ENCODE assay signal across 9 mouse cellular contexts in the genomic region with DNA sequence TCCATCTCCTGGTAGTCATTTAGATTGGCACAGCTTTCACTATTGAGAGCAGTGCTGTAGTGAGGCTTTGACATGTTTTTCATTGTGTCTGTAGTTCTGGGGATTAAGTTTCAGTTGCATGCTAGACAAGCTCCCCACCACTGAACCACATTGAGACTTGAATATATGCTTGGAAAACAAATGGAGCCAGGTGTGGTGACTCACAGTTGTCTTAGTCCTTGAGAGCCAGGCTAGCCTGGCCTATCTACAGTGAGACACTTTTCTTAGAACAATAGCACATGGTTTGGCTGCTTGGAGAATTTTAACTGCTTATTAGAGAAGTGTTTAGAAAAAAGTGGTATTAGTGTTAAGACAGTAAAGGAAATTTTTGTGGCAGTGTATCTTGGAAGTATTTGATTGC. TPM values are rescaled to one million over a fixed set of nuclear protein-coding genes. Genes with fewer than 3 reads are reported as not detected.
DNase-seq lines count a peak whose midpoint lies in the region; ATAC-seq and TF ChIP-seq lines count a peak whose summit lies in the region.
"Had no signal": no experiment of that assay in that cellular context is flagged by ENCODE, and none has a peak within 500 bp of the region (broad histone marks: within the 10 kb centered on the region; RNA-seq: fewer than 3 reads in every experiment).

No protein-coding gene starts in this region.

- peak overlapping the region; percentile 80 for H3K4me2 ChIP-seq in forebrain, embryonic 12.5 days
- peak overlapping the region; percentile 99 for H3K4me2 ChIP-seq in liver, embryonic 11.5 days

- peaks cover 65% of the 10 kb centered on the region for H3K79me3 ChIP-seq in C2C12 (ENCODE audit: low read depth)

- H3K9ac ChIP-seq in forebrain, embryonic 12.5 days, result peak overlapping the region; percentile 97
- peak overlapping the region; percentile 99 for H3K9ac ChIP-seq in liver, embryonic 11.5 days (ENCODE audit: low read depth, low read length)

- no peak for TF ChIP-seq CTCF in gastrocnemius, adult 2 months (IDR thresholded peaks at IDR 0.05)
- TF ChIP-seq CTCF in C2C12 (IDR thresholded peaks at IDR 0.05; ENCODE audit: control insufficient read depth, insufficient read depth, insufficient read length), result no peak

- H3K27ac ChIP-seq in gastrocnemius, adult 2 months, result peak overlapping the region; percentile 99
- H3K27ac ChIP-seq in forebrain, embryonic 12.5 days, result no peak overlapping the region
- peak overlapping the region; percentile 99; the same call in 1 of the 2 replicates for H3K27ac ChIP-seq in liver, embryonic 11.5 days (ENCODE audit: low read depth, low read length)

- H3K36me3 ChIP-seq in C2C12 (ENCODE audit: control insufficient read depth, insufficient read depth), result peaks cover 62% of the 10 kb centered on the region
- H3K36me3 ChIP-seq in forebrain, embryonic 12.5 days (replicated peaks), result peaks cover 33% of the 10 kb centered on the region
- H3K36me3 ChIP-seq in liver, embryonic 11.5 days (ENCODE audit: control insufficient read depth, insufficient read depth, low read length), result peaks cover 23% of the 10 kb centered on the region

- H3K27me3 ChIP-seq in C2C12 (ENCODE audit: control insufficient read depth, insufficient read depth, insufficient read length), result no peaks in the 10 kb centered on the region
- no peaks in the 10 kb centered on the region for H3K27me3 ChIP-seq in forebrain, embryonic 12.5 days
- no peaks in the 10 kb centered on the region for H3K27me3 ChIP-seq in liver, embryonic 11.5 days (replicated peaks; ENCODE audit: control insufficient read depth, insufficient read depth, low read length)

- no peak for ATAC-seq in forebrain, embryonic 12.5 days (ENCODE audit: low FRiP score)
- ATAC-seq in liver, embryonic 11.5 days (replicated peaks; ENCODE audit: low FRiP score), result no peak

- H3ac ChIP-seq in C2C12 (ENCODE audit: control insufficient read depth, insufficient read length, low read depth), result no peak overlapping the region

- peaks cover 36% of the 10 kb centered on the region for H3K4me1 ChIP-seq in forebrain, embryonic 12.5 days
- H3K4me1 ChIP-seq in liver, embryonic 11.5 days (replicated peaks; ENCODE audit: control insufficient read depth, insufficient read depth, low read length), result peaks cover 24% of the 10 kb centered on the region

- no peak for DNase-seq in gastrocnemius, adult 2 months
- no peak for DNase-seq in gastrocnemius, adult 8-10 months (ENCODE audit: low spot score in 2 of 2)
- no peak for DNase-seq in liver, embryonic 11.5 days (ENCODE audit: low spot score)
- no peak for DNase-seq in right cerebral cortex, adult 2 months (ENCODE audit: low spot score in 2 of 2)
- no peak for DNase-seq in frontal cortex, postnatal 10 days (ENCODE audit: low spot score in 2 of 2)
- no peak for DNase-seq in urinary bladder, postnatal 36 days (ENCODE audit: low spot score in 2 of 2)
- DNase-seq: thymus, postnatal 4 days had no signal

- peaks cover 80% of the 10 kb centered on the region for H3K79me2 ChIP-seq in C2C12 (ENCODE audit: control insufficient read depth, insufficient read depth)

- intact Hi-C loops in gastrocnemius, adult 2 months (cut with DNase I), result loop anchor here (10.0 kb wide), 1 partner anchor 339 kb away; a partner anchor contains a TSS

- peak overlapping the region; percentile 97 for H3K4me3 ChIP-seq in gastrocnemius, adult 2 months
- H3K4me3 ChIP-seq in C2C12 (ENCODE audit: insufficient read depth, poor library complexity, severe bottlenecking), result peak overlapping the region; percentile 89
- H3K4me3 ChIP-seq in forebrain, embryonic 12.5 days (replicated peaks), result peak overlapping the region; percentile 83
- H3K4me3 ChIP-seq in liver, embryonic 11.5 days (ENCODE audit: low read depth, low read length), result peak overlapping the region; percentile 74

- H3K9me3 ChIP-seq in forebrain, embryonic 12.5 days, result no peaks in the 10 kb centered on the region
- no peaks in the 10 kb centered on the region for H3K9me3 ChIP-seq in liver, embryonic 11.5 days (ENCODE audit: control insufficient read depth, low read length)

TF ChIP-seq in C2C12, 6 proteins besides CTCF, POLR2A, EP300 and RAD21:
- TF ChIP-seq USF1 (IDR thresholded peaks at IDR 0.05; ENCODE audit: low read depth), result no peak
- peak; percentile 49 for TF ChIP-seq MAX (IDR thresholded peaks at IDR 0.05)
- no peak for TF ChIP-seq CEBPB (IDR thresholded peaks at IDR 0.05; ENCODE audit: low read depth)
- no peak for TF ChIP-seq FOSL1 (IDR thresholded peaks at IDR 0.05; ENCODE audit: insufficient read depth, low read length, poor library complexity, severe bottlenecking)
- TF ChIP-seq MYOD1 (IDR thresholded peaks at IDR 0.05; ENCODE audit: control insufficient read depth, insufficient read length, low read depth), result peak; percentile 63
- TF ChIP-seq MYOG (IDR thresholded peaks at IDR 0.05; ENCODE audit: control insufficient read depth, extremely low read depth, insufficient read length), result no peak

RNA-seq across cellular contexts. Expression of a gene that starts 1.8 kb away (rescaled TPM):
- total RNA-seq in gastrocnemius, adult 2 months (2021), result 10 to 100 TPM; 38.8 to 55.6 TPM
- 10 to 100 TPM; 29.4 to 43.1 (median 37.1) TPM for total RNA-seq in gastrocnemius, adult 8-10 months (2022)
- polyA plus RNA-seq in C2C12 (2012; fragmentation: generic; extraction: Trizol), result 235 TPM
- polyA plus RNA-seq in forebrain, embryonic 12.5 days (2016; fragmentation: Nextera tagmentation; extraction: Ambion mirVana), result 852 and 860 TPM in 2 replicates
- 532 and 579 TPM in 2 replicates for polyA plus RNA-seq in liver, embryonic 11.5 days (2014; fragmentation: Nextera tagmentation; extraction: Ambion mirVana)

RNA-seq across cellular contexts. Expression of a gene that starts 26.5 kb away (rescaled TPM):
- 10 to 100 TPM; 26.9 to 29.2 TPM for total RNA-seq in gastrocnemius, adult 2 months (2021)
- 10 to 100 TPM; 19.5 to 22.5 (median 19.8) TPM for total RNA-seq in gastrocnemius, adult 8-10 months (2022)
- polyA plus RNA-seq in C2C12 (2012; fragmentation: generic; extraction: Trizol), result 19.2 TPM
- polyA plus RNA-seq in forebrain, embryonic 12.5 days (2016; fragmentation: Nextera tagmentation; extraction: Ambion mirVana), result 149 and 154 TPM in 2 replicates
- polyA plus RNA-seq in liver, embryonic 11.5 days (2014; fragmentation: Nextera tagmentation; extraction: Ambion mirVana), result 83.3 and 90.1 TPM in 2 replicates

RNA-seq across cellular contexts. Expression of a gene that starts 56.5 kb away (rescaled TPM):
- total RNA-seq in gastrocnemius, adult 2 months (2021), result 100 to 1,000 TPM in 1 of 2 experiments, 10 to 100 TPM in 1; 32.6 to 103 TPM
- 10 to 100 TPM in 3 of 4 experiments, 1 to 10 TPM in 1; 9.8 to 33.8 (median 12.1) TPM for total RNA-seq in gastrocnemius, adult 8-10 months (2022)
- 236 TPM for polyA plus RNA-seq in C2C12 (2012; fragmentation: generic; extraction: Trizol)
- polyA plus RNA-seq in forebrain, embryonic 12.5 days (2016; fragmentation: Nextera tagmentation; extraction: Ambion mirVana), result 29.6 and 34.0 TPM in 2 replicates
- 12.2 and 13.8 TPM in 2 replicates for polyA plus RNA-seq in liver, embryonic 11.5 days (2014; fragmentation: Nextera tagmentation; extraction: Ambion mirVana)
